Mouse (Mus musculus) thymus, postnatal 4 days (tissue): ENCODE results near the gene Tomm70a.

ENCODE experiments used
- DNase-seq: peaks from one replicate; pipeline ENCODE4 v3.0.0; 2021

The Tomm70a gene

GRCm38 (mm10) chr16:57197281-57197680 lies 75.8 kb downstream of the Tomm70a start:
- DNase-seq = no peak
